Mouse (Mus musculus): ENCODE data around the gene Spaca4. TPM values are rescaled to one million over a fixed set of nuclear protein-coding genes. Genes with fewer than 3 reads are reported as not detected.

Spaca4 gene
- polyA plus RNA-seq, 1 experiment from 2014 or later, result not detected

- no peak overlapping the region for H3K9ac ChIP-seq (replicated peaks; ENCODE audit: low read length)
- H3K9me3 ChIP-seq (ENCODE audit: low read length), result no peaks in the 10 kb centered on the region
- no peak overlapping the region for H3K4me3 ChIP-seq (ENCODE audit: low read length)
- peaks cover 15% of the 10 kb centered on the region; the same call in 1 of the 2 replicates for H3K4me1 ChIP-seq (ENCODE audit: insufficient read depth, low read length)
- H3K27me3 ChIP-seq (ENCODE audit: insufficient read depth, low read length), result no peaks in the 10 kb centered on the region
- H3K4me2 ChIP-seq (replicated peaks; ENCODE audit: low read depth, low read length), result no peak overlapping the region
- ATAC-seq (ENCODE audit: low FRiP score, low TSS enrichment), result no peak
- no peak overlapping the region for H3K27ac ChIP-seq (ENCODE audit: low read length)
- no peaks in the 10 kb centered on the region for H3K36me3 ChIP-seq (ENCODE audit: insufficient read depth, low read length)
- WGBS, result 81% methylated on average over 2 of the region's 2 CpGs
Observed at GRCm38 (mm10) chr7:45692364-45692763, 33.2 kb downstream of the Spaca4 start.

DNA sequence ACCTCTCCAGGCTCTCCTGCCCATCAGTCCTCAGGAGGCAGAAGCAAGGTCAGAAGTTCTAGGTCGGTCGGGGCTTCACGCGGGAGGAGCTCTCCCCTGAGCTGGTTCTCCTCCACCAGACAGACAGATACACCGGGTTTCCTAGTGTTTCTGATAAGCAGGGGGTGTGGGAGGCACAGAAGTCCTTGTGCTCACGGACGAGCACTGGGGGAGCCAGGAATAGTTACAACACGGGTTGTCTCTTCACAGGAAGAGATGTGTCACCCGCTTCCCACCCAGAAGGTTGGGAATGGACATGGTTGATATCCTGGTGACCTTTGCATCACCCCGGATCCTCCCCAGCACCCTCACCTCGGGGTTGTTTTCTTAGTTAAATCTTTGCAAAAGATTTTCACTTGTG lies 35.8 kb downstream of the Spaca4 start:
- Histone ChIP-seq H3K4me1 (ENCODE audit: insufficient read depth, low read length) (peaks cover 23% of the 10 kb centered on the region), H3K27me3 (ENCODE audit: insufficient read depth, low read length) (no peaks in the 10 kb centered on the region), H3K9ac (replicated peaks; ENCODE audit: low read length) (no peak overlapping the region), H3K9me3 (ENCODE audit: low read length) (no peaks in the 10 kb centered on the region), H3K36me3 (ENCODE audit: insufficient read depth, low read length) (no peaks in the 10 kb centered on the region), H3K27ac (ENCODE audit: low read length) (no peak overlapping the region), H3K4me2 (replicated peaks; ENCODE audit: low read depth, low read length) (no peak overlapping the region), H3K4me3 (ENCODE audit: low read length) (no peak overlapping the region)
- ATAC-seq (ENCODE audit: low FRiP score, low TSS enrichment), result no peak
- WGBS, result 31% methylated on average over 11 of the region's 11 CpGs

DNA sequence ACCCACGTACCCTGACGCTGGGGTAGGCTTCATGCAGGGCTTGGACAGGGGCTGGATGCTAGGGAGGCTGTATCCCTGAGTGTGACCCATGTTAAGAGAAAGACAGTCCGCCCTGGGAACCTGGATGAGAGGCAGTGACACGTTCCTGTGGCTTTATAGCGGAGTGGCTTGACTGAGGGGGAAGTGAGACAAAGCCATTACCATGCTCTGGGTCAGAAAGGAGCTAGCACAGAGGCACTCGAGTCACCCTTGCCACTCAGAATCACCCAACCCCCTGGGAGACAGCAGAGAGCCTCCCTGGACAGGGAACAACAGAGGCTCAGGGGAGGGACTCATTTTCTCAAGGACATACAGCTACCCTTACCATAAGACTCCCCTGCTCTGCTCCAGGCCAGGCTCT lies 36.5 kb downstream of the Spaca4 start:
- H3K36me3 ChIP-seq (ENCODE audit: insufficient read depth, low read length), result no peaks in the 10 kb centered on the region
- ATAC-seq (ENCODE audit: low FRiP score, low TSS enrichment), result no peak
- no peak overlapping the region for H3K27ac ChIP-seq (ENCODE audit: low read length)
- H3K9ac ChIP-seq (replicated peaks; ENCODE audit: low read length), result no peak overlapping the region
- WGBS, result 51% methylated on average over 6 of the region's 6 CpGs
- H3K4me3 ChIP-seq (ENCODE audit: low read length), result no peak overlapping the region
- no peaks in the 10 kb centered on the region for H3K9me3 ChIP-seq (ENCODE audit: low read length)
- no peaks in the 10 kb centered on the region for H3K27me3 ChIP-seq (ENCODE audit: insufficient read depth, low read length)
- H3K4me2 ChIP-seq (replicated peaks; ENCODE audit: low read depth, low read length), result no peak overlapping the region
- H3K4me1 ChIP-seq (ENCODE audit: insufficient read depth, low read length), result peaks cover 23% of the 10 kb centered on the region

- Histone ChIP-seq H3K27ac (ENCODE audit: low read length) (no peak overlapping the region), H3K36me3 (ENCODE audit: insufficient read depth, low read length) (no peaks in the 10 kb centered on the region), H3K4me2 (replicated peaks; ENCODE audit: low read depth, low read length) (no peak overlapping the region), H3K9me3 (ENCODE audit: low read length) (no peaks in the 10 kb centered on the region), H3K4me3 (ENCODE audit: low read length) (no peak overlapping the region), H3K9ac (replicated peaks; ENCODE audit: low read length) (no peak overlapping the region), H3K4me1 (ENCODE audit: insufficient read depth, low read length) (peaks cover 30% of the 10 kb centered on the region), H3K27me3 (ENCODE audit: insufficient read depth, low read length) (no peaks in the 10 kb centered on the region)
- WGBS, result 79% methylated on average over 3 of the region's 3 CpGs
- no peak for ATAC-seq (ENCODE audit: low FRiP score, low TSS enrichment)
Observed at GRCm38 (mm10) chr7:45686841-45687240, 38.8 kb downstream of the Spaca4 start.

DNA sequence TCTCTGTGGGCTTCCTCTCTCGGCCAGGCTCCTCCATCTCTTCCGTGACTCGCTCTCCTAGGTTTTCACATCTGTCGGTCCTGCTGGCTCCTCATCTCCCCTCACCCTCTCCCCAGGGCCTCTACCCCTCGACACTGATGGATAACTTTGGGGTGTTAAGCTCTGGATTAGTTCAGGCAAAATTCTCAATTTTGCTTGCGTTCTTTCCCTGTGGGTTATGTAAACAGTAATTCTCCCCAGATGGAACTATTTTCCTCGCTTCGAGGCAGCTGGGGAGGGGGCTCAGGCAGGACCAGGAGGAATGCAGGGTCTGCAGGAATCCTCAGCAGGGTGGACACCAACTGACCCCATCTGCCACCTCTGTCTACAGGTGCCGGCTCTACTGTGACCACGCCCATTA lies 39.8 kb downstream of the Spaca4 start:
- Histone ChIP-seq H3K27ac (ENCODE audit: low read length) (no peak overlapping the region), H3K4me3 (ENCODE audit: low read length) (no peak overlapping the region), H3K27me3 (ENCODE audit: insufficient read depth, low read length) (no peaks in the 10 kb centered on the region), H3K9me3 (ENCODE audit: low read length) (no peaks in the 10 kb centered on the region), H3K4me2 (replicated peaks; ENCODE audit: low read depth, low read length) (no peak overlapping the region), H3K4me1 (ENCODE audit: insufficient read depth, low read length) (peaks cover 30% of the 10 kb centered on the region), H3K9ac (replicated peaks; ENCODE audit: low read length) (no peak overlapping the region), H3K36me3 (ENCODE audit: insufficient read depth, low read length) (no peaks in the 10 kb centered on the region)
- WGBS, result 43% methylated on average over 10 of the region's 10 CpGs
- no peak for ATAC-seq (ENCODE audit: low FRiP score, low TSS enrichment)

DNA sequence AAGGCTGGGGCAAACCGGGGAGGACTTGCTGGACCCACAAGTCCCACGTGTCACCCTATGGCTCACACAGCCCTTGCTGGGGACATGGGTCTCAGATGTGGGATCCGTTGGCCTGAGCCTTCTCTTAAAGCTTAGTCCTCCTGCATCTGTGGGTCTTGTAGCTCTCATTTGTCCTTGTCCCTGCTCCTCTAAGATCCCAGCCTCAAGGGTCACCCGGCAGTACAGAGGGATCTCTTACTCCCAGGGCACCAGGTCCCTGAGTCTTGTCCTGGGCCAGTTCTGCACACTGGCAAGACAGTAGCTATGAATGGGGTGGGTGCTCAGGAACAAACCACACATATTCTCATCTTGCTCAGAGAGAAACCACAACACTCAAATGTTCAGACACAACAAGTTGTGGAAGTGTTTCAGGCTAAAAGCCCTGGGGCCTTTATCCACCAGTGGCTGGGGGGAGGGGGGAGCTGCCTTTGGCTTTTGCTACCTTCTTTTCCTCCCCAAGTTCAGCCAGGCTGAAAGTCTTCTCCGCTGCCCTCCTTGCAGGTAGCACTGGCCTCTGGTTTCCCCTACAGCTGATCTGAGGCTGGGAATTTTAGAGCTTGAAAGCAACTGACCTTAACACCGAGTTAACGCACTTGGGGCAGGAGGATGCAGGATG lies 42.1 kb downstream of the Spaca4 start, which contains the start of gene Ntn5:
TSS of gene Ntn5 (plus strand) at position 627 of the 655 bp plus-strand sequence.
- H3K4me2 ChIP-seq (replicated peaks; ENCODE audit: low read depth, low read length), result no peak within 1 kb of the TSS
- WGBS, result 65% methylated on average over 7 of the region's 7 CpGs

GRCm38 (mm10) chr7:45682144-45683126 lies 43.2 kb downstream of the Spaca4 start:
- Histone ChIP-seq H3K36me3 (ENCODE audit: insufficient read depth, low read length) (no peaks in the 10 kb centered on the region), H3K4me1 (ENCODE audit: insufficient read depth, low read length) (peaks cover 21% of the 10 kb centered on the region), H3K27ac (ENCODE audit: low read length) (0 out of 2 replicates have a peak overlapping the region, but pooled peaks have one; percentile 26), H3K9me3 (ENCODE audit: low read length) (no peaks in the 10 kb centered on the region), H3K4me2 (replicated peaks; ENCODE audit: low read depth, low read length) (peak overlapping the region; percentile 43), H3K27me3 (ENCODE audit: insufficient read depth, low read length) (no peaks in the 10 kb centered on the region), H3K9ac (replicated peaks; ENCODE audit: low read length) (peak overlapping the region; percentile 62), H3K4me3 (ENCODE audit: low read length) (0 out of 2 replicates have a peak overlapping the region, but pooled peaks have one; percentile 6)
- WGBS, result 25% methylated on average over 14 of the region's 14 CpGs
- ATAC-seq (ENCODE audit: low FRiP score, low TSS enrichment), result peak; percentile 75

More for the DNA sequence above, 42.1 kb downstream of the Spaca4 start, which contains the start of gene Ntn5:
- Histone ChIP-seq H3K4me3 (ENCODE audit: low read length) (no peak within 1 kb of the TSS), H3K27me3 (ENCODE audit: insufficient read depth, low read length) (no peaks in the 10 kb centered on the region), H3K27ac (ENCODE audit: low read length) (no peak within 1 kb of the TSS), H3K36me3 (ENCODE audit: insufficient read depth, low read length) (no peaks in the 10 kb centered on the region), H3K9ac (replicated peaks; ENCODE audit: low read length) (peak within 1 kb of the TSS; percentile 6; the same call in 1 of the 2 replicates), H3K4me1 (ENCODE audit: insufficient read depth, low read length) (peaks cover 21% of the 10 kb centered on the region), H3K9me3 (ENCODE audit: low read length) (no peaks in the 10 kb centered on the region)
- no peak for ATAC-seq (ENCODE audit: low FRiP score, low TSS enrichment)

- H3K27me3 ChIP-seq (ENCODE audit: insufficient read depth, low read length), result no peaks in the 10 kb centered on the region
- peaks cover 16% of the 10 kb centered on the region for H3K4me1 ChIP-seq (ENCODE audit: insufficient read depth, low read length)
- H3K27ac ChIP-seq (ENCODE audit: low read length), result no peak overlapping the region
- WGBS, result 77% methylated on average over 8 of the region's 8 CpGs
- no peak for ATAC-seq (ENCODE audit: low FRiP score, low TSS enrichment)
- no peaks in the 10 kb centered on the region for H3K36me3 ChIP-seq (ENCODE audit: insufficient read depth, low read length)
- no peaks in the 10 kb centered on the region for H3K9me3 ChIP-seq (ENCODE audit: low read length)
- H3K4me2 ChIP-seq (replicated peaks; ENCODE audit: low read depth, low read length), result no peak overlapping the region
- no peak overlapping the region for H3K9ac ChIP-seq (replicated peaks; ENCODE audit: low read length)
- no peak overlapping the region for H3K4me3 ChIP-seq (ENCODE audit: low read length)
Observed at GRCm38 (mm10) chr7:45681046-45681736, 44.4 kb downstream of the Spaca4 start.

DNA sequence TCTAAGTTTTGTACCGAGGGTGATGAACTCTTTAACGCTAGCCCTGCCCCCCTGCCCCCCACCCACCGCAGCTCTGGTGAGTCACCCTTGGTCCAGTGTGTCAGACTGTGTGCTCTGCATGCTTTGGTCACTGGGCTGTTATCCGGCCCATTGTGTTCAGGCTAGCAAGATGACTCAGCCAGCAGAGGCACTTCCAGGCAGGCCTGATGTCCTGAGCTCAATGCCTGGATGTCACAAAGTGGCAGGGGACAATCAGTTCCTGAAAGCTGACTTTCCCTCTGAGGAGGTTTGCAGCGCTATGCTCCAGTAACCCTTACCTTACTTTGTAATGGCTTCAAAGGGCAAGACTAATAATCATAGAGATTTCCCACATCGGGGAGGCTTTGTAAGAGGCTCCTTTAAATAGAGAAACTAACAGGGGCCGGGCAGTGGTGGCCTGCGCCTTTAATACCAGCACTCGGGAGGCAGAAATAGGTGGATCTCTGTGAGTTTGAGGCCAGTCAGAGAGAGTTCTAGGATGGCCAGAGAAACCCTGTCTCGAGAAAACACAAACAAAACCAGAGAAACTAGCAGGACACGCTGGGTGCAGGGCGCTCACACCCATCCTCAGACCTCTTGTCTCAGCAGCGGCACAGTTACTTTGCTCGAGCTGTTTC lies 45.5 kb downstream of the Spaca4 start:
- Histone ChIP-seq H3K27me3 (ENCODE audit: insufficient read depth, low read length) (no peaks in the 10 kb centered on the region), H3K9ac (replicated peaks; ENCODE audit: low read length) (no peak overlapping the region), H3K27ac (ENCODE audit: low read length) (peak overlapping the region; percentile 4; the same call in 1 of the 2 replicates), H3K4me2 (replicated peaks; ENCODE audit: low read depth, low read length) (no peak overlapping the region), H3K4me3 (ENCODE audit: low read length) (no peak overlapping the region), H3K36me3 (ENCODE audit: insufficient read depth, low read length) (no peaks in the 10 kb centered on the region), H3K9me3 (ENCODE audit: low read length) (no peaks in the 10 kb centered on the region), H3K4me1 (ENCODE audit: insufficient read depth, low read length) (peaks cover 12% of the 10 kb centered on the region)
- WGBS, result 66% methylated on average over 14 of the region's 14 CpGs
- peak; percentile 63 for ATAC-seq (ENCODE audit: low FRiP score, low TSS enrichment)
